Mouse (Mus musculus) bone marrow, adult 2 months (tissue): ENCODE measurements around the gene Tmem59. TPM values are rescaled to one million over a fixed set of nuclear protein-coding genes. Genes with fewer than 3 reads are reported as not detected.

Experiments
- H3K27ac ChIP-seq: fragments of 200-500 bp; 2 replicates; pipeline ENCODE4 v1.5.1; 2012; ENCODE audit warnings: low read depth, mild to moderate bottlenecking, control low read depth, inconsistent platforms, low read length; ENCODE audit not compliant: control insufficient read depth, poor library complexity, insufficient read depth
- H3K4me1 ChIP-seq: fragments of 200-500 bp; 2 replicates; pipeline ENCODE4 v1.6.1; 2011; ENCODE audit warnings: low read length; ENCODE audit not compliant: control insufficient read depth, insufficient read depth
- H3K4me3 ChIP-seq: fragments of 200-500 bp; replicated peaks from 2 replicates; pipeline ENCODE3; 2011; ENCODE audit warnings: mild to moderate bottlenecking, low read depth, low read length, control low read depth; ENCODE audit not compliant: control insufficient read depth
- CTCF ChIP-seq: fragments of 200-500 bp; IDR thresholded peaks from 2 replicates; pipeline ENCODE4 v1.5.1; 2011; ENCODE audit warnings: low read length, control low read depth; ENCODE audit not compliant: control insufficient read depth, insufficient read depth
- POLR2A ChIP-seq: fragments of 200-500 bp; IDR thresholded peaks from 2 replicates; pipeline ENCODE4 v1.6.1; 2011; ENCODE audit warnings: low read depth, mild to moderate bottlenecking, control low read depth, low read length, borderline replicate concordance; ENCODE audit not compliant: control insufficient read depth
- WGBS: fragments of 180-500 bp; shearing (Covaris S2); methylation state at CpG from one replicate; pipeline ENCODE4 v1.1.7; 2018; 5-methylcytosine and 5-hydroxymethylcytosine counted together
- polyA plus RNA-seq: library from polyadenylated mRNA; stranded (reverse); fragments of >200 nt; gene quantifications from 2 replicates; pipeline ENCODE4 v1.2.4, GENCODE M21; 2011; ENCODE audit warnings: low replicate concordance; ENCODE audit not compliant: missing spikeins, insufficient read depth, insufficient read length

Tmem59 gene
- polyA plus RNA-seq, 1 experiment, result 44.6 TPM

- TF ChIP-seq CTCF, result no peak
- no peak for TF ChIP-seq POLR2A
- Histone ChIP-seq H3K27ac (no peak overlapping the region), H3K4me3 (no peak overlapping the region), H3K4me1 (peaks cover 4% of the 10 kb centered on the region)
- WGBS, result 84% methylated on average over 4 of the region's 4 CpGs
These were observed 33.3 kb downstream of the Tmem59 start for GRCm38 (mm10) chr4:107211465-107211864.

DNA sequence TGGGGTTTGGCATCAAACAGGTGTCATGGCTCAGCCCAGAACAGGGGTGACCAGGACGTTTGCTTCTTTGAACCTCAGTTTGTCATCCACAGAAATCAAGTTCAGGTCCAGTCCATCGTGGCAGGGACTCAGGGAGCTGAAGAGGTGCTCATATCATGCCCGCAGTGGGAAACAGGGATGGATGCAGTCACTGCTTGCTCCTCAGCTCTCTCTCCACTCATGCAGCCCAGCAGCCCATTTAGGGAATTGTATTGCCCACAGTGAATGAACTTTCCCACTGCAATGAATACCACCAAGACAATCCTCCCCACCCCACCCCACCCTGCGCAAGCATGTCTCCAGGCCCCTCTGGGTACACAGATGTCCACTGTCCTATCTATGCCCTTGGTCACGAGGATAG, 33.7 kb downstream of the Tmem59 start:
- WGBS, result 81% methylated on average over 5 of the region's 5 CpGs
- H3K4me1 ChIP-seq, result peaks cover 4% of the 10 kb centered on the region
- TF ChIP-seq CTCF (no peak), POLR2A (no peak)

GRCm38 (mm10) chr4:107213279-107214011, 35.2 kb downstream of the Tmem59 start:
- Histone ChIP-seq H3K4me1 (peaks cover 5% of the 10 kb centered on the region), H3K27ac (peak overlapping the region; percentile 12; the same call in 1 of the 2 replicates), H3K4me3 (no peak overlapping the region)
- WGBS, result 35% methylated on average over 12 of the region's 12 CpGs
- no peak for TF ChIP-seq POLR2A
- TF ChIP-seq CTCF, result peak; percentile 41; the same call in 1 of the 2 replicates

More for the DNA sequence above, 33.7 kb downstream of the Tmem59 start:
- no peak overlapping the region for H3K4me3 ChIP-seq
- H3K27ac ChIP-seq, result no peak overlapping the region

GRCm38 (mm10) chr4:107217574-107217973, 39.4 kb downstream of the Tmem59 start:
- TF ChIP-seq POLR2A (peak; percentile 44; the same call in 1 of the 2 replicates), CTCF (peak; percentile 22; the same call in 1 of the 2 replicates)
- Histone ChIP-seq H3K4me1 (peaks cover 5% of the 10 kb centered on the region), H3K4me3 (no peak overlapping the region), H3K27ac (peak overlapping the region; percentile 46)
- WGBS, result 59% methylated on average over 9 of the region's 9 CpGs

GRCm38 (mm10) chr4:107221524-107221923, 43.3 kb downstream of the Tmem59 start:
- TF ChIP-seq CTCF (no peak), POLR2A (no peak)
- 65% methylated on average over 5 of the region's 5 CpGs for WGBS
- Histone ChIP-seq H3K27ac (no peak overlapping the region), H3K4me3 (no peak overlapping the region), H3K4me1 (peaks cover 1% of the 10 kb centered on the region; the same call in 1 of the 2 replicates)

GRCm38 (mm10) chr4:107223225-107224204, 45.3 kb downstream of the Tmem59 start:
- WGBS, result 61% methylated on average over 11 of the region's 11 CpGs
- H3K4me1 ChIP-seq, result no peaks in the 10 kb centered on the region; the same call in 1 of the 2 replicates
- no peak overlapping the region for H3K27ac ChIP-seq
- TF ChIP-seq CTCF (no peak), POLR2A (no peak)
- H3K4me3 ChIP-seq, result no peak overlapping the region

- 17% methylated on average over 2 of the region's 2 CpGs for WGBS
- Histone ChIP-seq H3K4me1 (no peaks in the 10 kb centered on the region; the same call in 1 of the 2 replicates), H3K4me3 (no peak overlapping the region), H3K27ac (no peak overlapping the region)
- TF ChIP-seq POLR2A, result no peak
- no peak for TF ChIP-seq CTCF
These were observed 48.1 kb downstream of the Tmem59 start for GRCm38 (mm10) chr4:107226313-107226712.

GRCm38 (mm10) chr4:107232219-107232618, 54.0 kb downstream of the Tmem59 start:
- 88% methylated on average over 3 of the region's 3 CpGs for WGBS

More at GRCm38 (mm10) chr4:107232219-107232618, 54.0 kb downstream of the Tmem59 start:
- no peak for TF ChIP-seq POLR2A
- Histone ChIP-seq H3K4me3 (no peak overlapping the region), H3K27ac (no peak overlapping the region), H3K4me1 (no peaks in the 10 kb centered on the region)
